Mouse (Mus musculus) ovary, postnatal 10 days (tissue): Measurements from ENCODE around the gene Apba2.

Experiments
- DNase-seq: peaks from one replicate; pipeline ENCODE4 v3.0.0; 2022; ENCODE audit warnings: low spot score

The Apba2 gene

GRCm38 (mm10) chr7:64658914-64659313 is 157.4 kb downstream of the Apba2 start:
- DNase-seq, result no peak

- DNase-seq, result no peak
Observed at GRCm38 (mm10) chr7:64659328-64659727, 157.8 kb downstream of the Apba2 start.

- no peak for DNase-seq
Observed at GRCm38 (mm10) chr7:64662506-64662905, 161.0 kb downstream of the Apba2 start.

- no peak for DNase-seq
Observed at GRCm38 (mm10) chr7:64663600-64663999, 162.1 kb downstream of the Apba2 start.

GRCm38 (mm10) chr7:64665120-64665519 is 163.6 kb downstream of the Apba2 start:
- no peak for DNase-seq

- no peak for DNase-seq
Observed at GRCm38 (mm10) chr7:64665716-64666298, 164.3 kb downstream of the Apba2 start.

GRCm38 (mm10) chr7:64667959-64668358 is 166.5 kb downstream of the Apba2 start:
- DNase-seq, result no peak

GRCm38 (mm10) chr7:64679771-64680479 is 178.4 kb downstream of the Apba2 start:
- no peak for DNase-seq

- DNase-seq, result no peak
Observed at GRCm38 (mm10) chr7:64684893-64685292, 183.4 kb downstream of the Apba2 start.

- DNase-seq, result no peak
Observed at GRCm38 (mm10) chr7:64688115-64688817, 186.8 kb downstream of the Apba2 start.

GRCm38 (mm10) chr7:64691831-64692230 is 190.3 kb downstream of the Apba2 start:
- DNase-seq, result no peak

- no peak for DNase-seq
Observed at GRCm38 (mm10) chr7:64694937-64695336, 193.4 kb downstream of the Apba2 start.

GRCm38 (mm10) chr7:64696521-64697281 is 195.2 kb downstream of the Apba2 start:
- DNase-seq, result no peak

- DNase-seq, result no peak
Observed at GRCm38 (mm10) chr7:64697791-64698337, 196.4 kb downstream of the Apba2 start.

GRCm38 (mm10) chr7:64704060-64704595 is 202.6 kb downstream of the Apba2 start:
- DNase-seq, result no peak

- DNase-seq, result no peak
Observed at GRCm38 (mm10) chr7:64708176-64708575, 206.7 kb downstream of the Apba2 start.

GRCm38 (mm10) chr7:64709520-64710262 is 208.2 kb downstream of the Apba2 start:
- no peak for DNase-seq

- DNase-seq, result no peak
Observed at GRCm38 (mm10) chr7:64716286-64716685, 214.8 kb downstream of the Apba2 start.

GRCm38 (mm10) chr7:64723313-64723712 is 221.8 kb downstream of the Apba2 start:
- no peak for DNase-seq

- DNase-seq, result no peak
Observed at GRCm38 (mm10) chr7:64724409-64724808, 222.9 kb downstream of the Apba2 start.
